Mouse (Mus musculus) midbrain, postnatal 0 days (tissue): ENCODE data around the gene Hdc. TPM values are rescaled to one million over a fixed set of nuclear protein-coding genes. Genes with fewer than 3 reads are reported as not detected.

ENCODE experiments used
- ATAC-seq: fragments of 200-750 bp; cut with Nextera tagmentation; 2 replicates; pipeline ENCODE4 v1.8.0; 2017; ENCODE audit warnings: moderate number of reproducible peaks, mild to moderate bottlenecking, moderate TSS enrichment, moderate library complexity; ENCODE audit not compliant: low FRiP score
- DNase-seq: peaks from one replicate; pipeline ENCODE4 v3.0.0-alpha.2; 2015; ENCODE audit warnings: low spot score
- H3K27ac ChIP-seq: fragments of 300-500 bp; sonication (generic); 2 replicates; pipeline ENCODE4 v1.5.1; 2014; ENCODE audit warnings: low read depth, mild to moderate bottlenecking, low read length, mixed read lengths
- H3K27me3 ChIP-seq: fragments of 300-500 bp; sonication (generic); 2 replicates; pipeline ENCODE4 v1.6.1; 2014; ENCODE audit warnings: low read length, control low read depth, mixed read lengths; ENCODE audit not compliant: insufficient read depth
- H3K36me3 ChIP-seq: fragments of 300-500 bp; sonication (generic); 2 replicates; pipeline ENCODE4 v1.6.1; 2014; ENCODE audit warnings: low read length, control low read depth, mixed read lengths; ENCODE audit not compliant: insufficient read depth
- H3K4me1 ChIP-seq: fragments of 300-500 bp; sonication (generic); 2 replicates; pipeline ENCODE4 v1.6.1; 2014; ENCODE audit warnings: mild to moderate bottlenecking, control low read depth, antibody characterized with exemption, low read length, mixed read lengths; ENCODE audit not compliant: insufficient read depth
- H3K4me2 ChIP-seq: fragments of 300-500 bp; sonication (generic); 2 replicates; pipeline ENCODE4 v1.6.1; 2014; ENCODE audit warnings: low read depth, mild to moderate bottlenecking, low read length, mixed read lengths; ENCODE audit not compliant: poor library complexity, severe bottlenecking
- H3K4me3 ChIP-seq: fragments of 300-500 bp; sonication (generic); 2 replicates; pipeline ENCODE4 v1.5.1; 2014; ENCODE audit warnings: low read depth, mild to moderate bottlenecking, low read length, moderate library complexity
- H3K9ac ChIP-seq: fragments of 300-500 bp; sonication (generic); replicated peaks from 2 replicates; pipeline ENCODE4 v1.6.1; 2014; ENCODE audit warnings: mild to moderate bottlenecking, low read length, moderate library complexity, mixed read lengths; ENCODE audit not compliant: poor library complexity, severe bottlenecking
- H3K9me3 ChIP-seq: fragments of 300-500 bp; sonication (generic); 2 replicates; pipeline ENCODE4 v1.6.1; 2016; ENCODE audit warnings: low read length, control low read depth
- CTCF ChIP-seq: IDR thresholded peaks from 2 replicates; pipeline ENCODE4 v1.5.1; 2016; ENCODE audit warnings: antibody characterized with exemption, mild to moderate bottlenecking
- WGBS: fragments of 180-500 bp; shearing (Covaris S2); extraction: QIAGEN DNeasy Blood & Tissue Kit; methylation state at CpG from one replicate; pipeline ENCODE4 v1.1.7; 2014; 5-methylcytosine and 5-hydroxymethylcytosine counted together
- polyA plus RNA-seq: library from polyadenylated mRNA; unstranded; fragments of >200 nt; fragmentation: Nextera tagmentation; extraction: Ambion mirVana; gene quantifications from 2 replicates; pipeline ENCODE4 v1.2.1, GENCODE M21; 2015
- total RNA-seq: library from RNA; depleted of rRNA; stranded (reverse); fragments of >200 nt; gene quantifications from 2 replicates; pipeline ENCODE4 v1.2.3, GENCODE M21; 2014; rRNA removed

Hdc gene
- total and polyA plus RNA-seq, 2 experiments from 2014 or later: 3.8 to 5.6 TPM

- WGBS: under 1% methylated on average over 60 of the region's 61 CpGs
- Histone ChIP-seq H3K4me3 (peak within 1 kb of the TSS; percentile 64), H3K27me3 (peaks cover 3% of the 10 kb centered on the region; the same call in 1 of the 2 replicates), H3K4me1 (no peaks in the 10 kb centered on the region; the same call in 1 of the 2 replicates), H3K36me3 (no peaks in the 10 kb centered on the region), H3K4me2 (peak within 1 kb of the TSS; percentile 95), H3K9me3 (no peaks in the 10 kb centered on the region), H3K27ac (peak within 1 kb of the TSS; percentile 51), H3K9ac (peak within 1 kb of the TSS; percentile 70)
- no peak for TF ChIP-seq CTCF
- ATAC-seq (peak; percentile 84), DNase-seq (peak; percentile 33)
These were observed 66.5 kb downstream of the Hdc start, which contains the start of gene Slc27a2 for GRCm38 (mm10) chr2:126552357-126553290. Slc27a2 (plus strand) TSS chr2:126552407.

GRCm38 (mm10) chr2:126551896-126552295 is 67.2 kb downstream of the Hdc start:
- no peaks in the 10 kb centered on the region for H3K36me3 ChIP-seq
- no peak overlapping the region for H3K9ac ChIP-seq
- no peak overlapping the region for H3K27ac ChIP-seq
- H3K4me1 ChIP-seq: no peaks in the 10 kb centered on the region; the same call in 1 of the 2 replicates
- WGBS: 24% methylated on average over 5 of the region's 5 CpGs
- ATAC-seq (no peak), DNase-seq (no peak)
- H3K4me3 ChIP-seq: peak overlapping the region; percentile 64; the same call in 1 of the 2 replicates
- no peak for TF ChIP-seq CTCF
- H3K9me3 ChIP-seq: no peaks in the 10 kb centered on the region
- H3K27me3 ChIP-seq: peaks cover 3% of the 10 kb centered on the region; the same call in 1 of the 2 replicates
- H3K4me2 ChIP-seq: peak overlapping the region; percentile 95

DNA sequence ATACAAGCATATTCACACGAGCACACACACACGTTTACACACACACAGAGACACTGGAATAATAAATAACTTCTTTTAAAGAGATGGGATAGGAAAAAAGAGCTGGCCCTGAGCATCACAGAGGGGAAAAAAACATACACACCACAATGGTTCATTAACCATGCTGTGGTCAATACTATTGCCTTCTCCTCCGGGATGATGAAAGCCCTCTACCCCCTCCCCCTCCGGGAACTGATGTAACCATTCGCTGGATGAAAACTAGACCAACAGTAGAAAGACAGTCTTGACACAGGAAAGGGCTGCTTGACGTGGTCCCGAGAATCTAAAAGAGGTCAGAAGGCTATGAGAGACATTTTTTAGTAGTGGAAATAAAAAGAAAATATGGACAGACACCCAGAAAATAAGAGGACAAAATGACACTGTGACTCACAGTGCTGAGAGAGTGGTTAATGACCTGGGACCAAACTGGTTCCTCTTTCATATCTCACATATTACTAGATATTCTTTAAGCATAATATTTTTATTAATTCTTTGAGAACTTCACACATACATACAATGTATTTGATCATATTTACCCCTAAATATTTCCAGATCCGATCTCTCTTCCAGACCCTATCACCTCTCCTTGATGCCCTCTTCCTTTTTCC is 67.7 kb downstream of the Hdc start:
- Histone ChIP-seq H3K4me3 (no peak overlapping the region), H3K9ac (no peak overlapping the region), H3K4me1 (no peaks in the 10 kb centered on the region; the same call in 1 of the 2 replicates), H3K4me2 (no peak overlapping the region), H3K27me3 (peaks cover 3% of the 10 kb centered on the region; the same call in 1 of the 2 replicates), H3K36me3 (no peaks in the 10 kb centered on the region), H3K9me3 (no peaks in the 10 kb centered on the region), H3K27ac (no peak overlapping the region)
- DNase-seq (no peak), ATAC-seq (no peak)
- TF ChIP-seq CTCF: no peak
- 75% methylated on average over 8 of the region's 8 CpGs for WGBS

DNA sequence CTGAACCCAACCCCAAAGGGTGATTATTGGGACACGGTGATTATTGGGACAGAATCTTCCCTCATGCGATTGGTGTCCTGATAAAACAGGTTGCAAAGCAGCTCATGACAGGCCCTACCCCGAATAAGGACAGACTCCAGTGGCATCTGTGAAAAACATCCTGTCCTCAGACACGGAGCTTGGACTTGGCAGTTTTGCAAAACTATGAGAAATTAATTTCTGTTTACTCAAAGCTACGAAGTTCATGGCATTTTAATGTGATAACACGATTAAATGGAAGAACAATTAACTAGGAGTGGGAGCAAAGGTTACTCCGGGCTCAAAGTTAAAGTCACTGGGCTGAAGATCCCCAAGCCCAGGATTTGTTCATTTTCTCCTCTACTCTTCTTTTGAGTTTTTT is 69.4 kb downstream of the Hdc start:
- DNase-seq (no peak), ATAC-seq (no peak)
- no peak overlapping the region for H3K4me3 ChIP-seq
- H3K9ac ChIP-seq: no peak overlapping the region
- peaks cover 3% of the 10 kb centered on the region; the same call in 1 of the 2 replicates for H3K27me3 ChIP-seq
- H3K4me2 ChIP-seq: no peak overlapping the region
- H3K27ac ChIP-seq: no peak overlapping the region
- no peaks in the 10 kb centered on the region for H3K36me3 ChIP-seq
- no peaks in the 10 kb centered on the region for H3K9me3 ChIP-seq
- H3K4me1 ChIP-seq: no peaks in the 10 kb centered on the region; the same call in 1 of the 2 replicates
- 90% methylated on average over 7 of the region's 7 CpGs for WGBS
- no peak for TF ChIP-seq CTCF

- TF ChIP-seq CTCF: no peak
- no peak overlapping the region for H3K4me3 ChIP-seq
- H3K36me3 ChIP-seq: no peaks in the 10 kb centered on the region
- H3K27me3 ChIP-seq: no peaks in the 10 kb centered on the region
- ATAC-seq: no peak
- no peak overlapping the region for H3K27ac ChIP-seq
- H3K9me3 ChIP-seq: no peaks in the 10 kb centered on the region
- H3K4me1 ChIP-seq: no peaks in the 10 kb centered on the region
- H3K9ac ChIP-seq: no peak overlapping the region
- H3K4me2 ChIP-seq: no peak overlapping the region
- no peak for DNase-seq
- WGBS: 90% methylated on average over 3 of the region's 3 CpGs
These were observed 72.7 kb downstream of the Hdc start for GRCm38 (mm10) chr2:126546392-126546791.

- Histone ChIP-seq H3K9ac (no peak overlapping the region), H3K4me3 (no peak overlapping the region), H3K27ac (no peak overlapping the region), H3K36me3 (no peaks in the 10 kb centered on the region), H3K9me3 (no peaks in the 10 kb centered on the region), H3K27me3 (no peaks in the 10 kb centered on the region), H3K4me2 (no peak overlapping the region), H3K4me1 (no peaks in the 10 kb centered on the region)
- ATAC-seq (no peak), DNase-seq (no peak)
- TF ChIP-seq CTCF: no peak
- WGBS: 72% methylated on average over 5 of the region's 5 CpGs
These were observed 73.8 kb downstream of the Hdc start for GRCm38 (mm10) chr2:126545297-126545696.

Other genes starting within 250 kb of the Hdc start
- 0.14 and 0.22 TPM in 2 replicates for gene Atp8b4, start 118.6 kb downstream of the Hdc start, total RNA-seq
- gene Atp8b4, start 118.6 kb downstream of the Hdc start, polyA plus RNA-seq: not detected in 2 replicates
- gene Slc27a2, start 66.9 kb downstream of the Hdc start, total RNA-seq: 10.7 and 13.6 TPM in 2 replicates
- gene Slc27a2, start 66.9 kb downstream of the Hdc start, polyA plus RNA-seq: 10.7 and 10.9 TPM in 2 replicates
- 11.5 and 25.1 TPM in 2 replicates for gene Gabpb1, start 57.0 kb upstream of the Hdc start, total RNA-seq
- 26.0 and 26.5 TPM in 2 replicates for gene Gabpb1, start 57.0 kb upstream of the Hdc start, polyA plus RNA-seq
- 18.6 and 20.1 TPM in 2 replicates for gene Usp8, start 88.0 kb upstream of the Hdc start, total RNA-seq
- gene Usp8, start 88.0 kb upstream of the Hdc start, polyA plus RNA-seq: 17.8 and 18.7 TPM in 2 replicates
- gene Usp50, start 164.2 kb upstream of the Hdc start, total RNA-seq: 0.11 TPM in 1 of 2 replicates, not detected in the other
- gene Usp50, start 164.2 kb upstream of the Hdc start, polyA plus RNA-seq: 1.2 and 2.0 TPM in 2 replicates